Mouse (Mus musculus) intestine, postnatal 0 days (tissue): ENCODE measurements around the gene Gm49337. TPM values are rescaled to one million over a fixed set of nuclear protein-coding genes. Genes with fewer than 3 reads are reported as not detected.

ENCODE experiments used
- ATAC-seq: fragments of 200-750 bp; cut with Nextera tagmentation; 2 replicates; pipeline ENCODE4 v1.8.0; 2017; ENCODE audit warnings: mild to moderate bottlenecking, moderate TSS enrichment, moderate library complexity
- H3K27ac ChIP-seq: fragments of 300-500 bp; sonication (generic); 2 replicates; pipeline ENCODE4 v1.5.1; 2014; ENCODE audit warnings: mild to moderate bottlenecking, low read depth, low read length, moderate library complexity
- H3K27me3 ChIP-seq: fragments of 300-500 bp; sonication (generic); replicated peaks from 2 replicates; pipeline ENCODE4 v1.6.1; 2014; ENCODE audit warnings: low read length, mixed read lengths; ENCODE audit not compliant: control insufficient read depth, insufficient read depth
- H3K36me3 ChIP-seq: fragments of 300-500 bp; sonication (generic); 2 replicates; pipeline ENCODE4 v1.6.1; 2014; ENCODE audit warnings: mild to moderate bottlenecking, moderate library complexity; ENCODE audit not compliant: control insufficient read depth, insufficient read depth
- H3K4me1 ChIP-seq: fragments of 300-500 bp; sonication (generic); replicated peaks from 2 replicates; pipeline ENCODE4 v1.6.1; 2014; ENCODE audit warnings: antibody characterized with exemption, low read length, mixed read lengths; ENCODE audit not compliant: control insufficient read depth, insufficient read depth
- H3K4me2 ChIP-seq: fragments of 300-500 bp; sonication (generic); replicated peaks from 2 replicates; pipeline ENCODE4 v1.6.1; 2014; ENCODE audit warnings: low read depth, mild to moderate bottlenecking, moderate library complexity
- H3K4me3 ChIP-seq: fragments of 300-500 bp; sonication (generic); 2 replicates; pipeline ENCODE4 v1.5.1; 2014; ENCODE audit warnings: low read depth, low read length
- H3K9ac ChIP-seq: fragments of 300-500 bp; sonication (generic); 2 replicates; pipeline ENCODE4 v1.6.1; 2014; ENCODE audit warnings: mild to moderate bottlenecking, low read depth, low read length
- H3K9me3 ChIP-seq: fragments of 300-500 bp; sonication (generic); 2 replicates; pipeline ENCODE4 v1.6.1; 2016; ENCODE audit warnings: mixed run types; ENCODE audit not compliant: control insufficient read depth
- CTCF ChIP-seq: sonication (generic); IDR thresholded peaks from 2 replicates; pipeline ENCODE4 v1.5.1; 2016; ENCODE audit warnings: low read depth, mild to moderate bottlenecking, control low read depth, antibody characterized with exemption, moderate library complexity
- WGBS: fragments of 180-500 bp; shearing (Covaris S2); extraction: QIAGEN DNeasy Blood & Tissue Kit; methylation state at CpG from one replicate; pipeline ENCODE4 v1.1.7; 2014; 5-methylcytosine and 5-hydroxymethylcytosine counted together
- polyA plus RNA-seq: library from polyadenylated mRNA; unstranded; fragments of >200 nt; fragmentation: Nextera tagmentation; extraction: Ambion mirVana; gene quantifications from 2 replicates; pipeline ENCODE4 v1.2.1, GENCODE M21; 2015

Gm49337 gene
- polyA plus RNA-seq, 1 experiment from 2014 or later: not detected

- Histone ChIP-seq H3K4me3 (peak overlapping the region; percentile 55), H3K36me3 (peaks cover 28% of the 10 kb centered on the region), H3K4me2 (peak overlapping the region; percentile 76), H3K9ac (peak overlapping the region; percentile 78), H3K27me3 (no peaks in the 10 kb centered on the region), H3K4me1 (no peaks in the 10 kb centered on the region), H3K27ac (peak overlapping the region; percentile 37; the same call in 1 of the 2 replicates), H3K9me3 (no peaks in the 10 kb centered on the region)
- WGBS: 25% methylated on average over 6 of the region's 6 CpGs
- TF ChIP-seq CTCF: no peak
- ATAC-seq: no peak
Measured at GRCm38 (mm10) chr4:116149812-116150155, 23.4 kb upstream of the Gm49337 start.

DNA sequence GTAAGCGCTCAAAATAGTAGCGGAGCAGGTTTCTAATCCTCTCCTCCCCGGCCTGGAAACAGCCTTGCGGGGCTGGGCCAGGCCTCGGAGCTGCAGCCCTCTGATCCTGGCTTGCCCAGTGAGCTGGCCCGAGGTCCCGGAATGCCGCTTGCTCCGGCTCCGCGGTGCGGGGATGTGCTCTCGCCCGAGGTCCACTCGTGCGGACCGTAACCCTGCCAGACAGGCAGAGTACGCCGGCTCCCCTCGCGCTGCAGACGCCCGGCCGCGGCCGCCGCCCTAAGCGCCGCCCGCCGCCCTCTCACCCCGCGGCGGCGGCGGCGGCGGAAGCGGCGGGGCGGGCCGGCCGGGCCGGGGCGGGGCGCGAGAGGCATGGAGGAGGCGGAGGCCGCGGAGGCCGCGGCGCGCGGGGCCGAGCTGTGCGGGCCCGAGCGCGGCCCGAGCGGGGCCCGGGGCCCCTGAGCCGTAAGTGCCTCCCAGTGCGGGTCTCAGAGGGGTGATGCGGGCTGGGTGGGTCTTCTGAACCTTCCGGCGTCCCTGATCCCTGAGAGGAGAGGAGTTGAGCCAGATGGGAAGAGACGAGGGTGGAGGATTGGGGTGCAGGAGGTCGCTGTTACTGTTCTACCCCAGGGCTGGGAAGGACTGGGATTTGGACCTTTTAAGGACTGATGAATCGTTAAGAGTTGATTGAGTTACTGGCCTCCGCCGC, 22.9 kb upstream of the Gm49337 start:
- H3K4me2 ChIP-seq: peak overlapping the region; percentile 76
- H3K36me3 ChIP-seq: peaks cover 33% of the 10 kb centered on the region
- H3K27me3 ChIP-seq: no peaks in the 10 kb centered on the region
- peak; percentile 88 for ATAC-seq
- no peak for TF ChIP-seq CTCF
- peak overlapping the region; percentile 55 for H3K4me3 ChIP-seq
- under 1% methylated on average over 61 of the region's 73 CpGs for WGBS
- peak overlapping the region; percentile 78 for H3K9ac ChIP-seq
- peak overlapping the region; percentile 37; the same call in 1 of the 2 replicates for H3K27ac ChIP-seq
- no peaks in the 10 kb centered on the region for H3K9me3 ChIP-seq
- H3K4me1 ChIP-seq: no peaks in the 10 kb centered on the region

DNA sequence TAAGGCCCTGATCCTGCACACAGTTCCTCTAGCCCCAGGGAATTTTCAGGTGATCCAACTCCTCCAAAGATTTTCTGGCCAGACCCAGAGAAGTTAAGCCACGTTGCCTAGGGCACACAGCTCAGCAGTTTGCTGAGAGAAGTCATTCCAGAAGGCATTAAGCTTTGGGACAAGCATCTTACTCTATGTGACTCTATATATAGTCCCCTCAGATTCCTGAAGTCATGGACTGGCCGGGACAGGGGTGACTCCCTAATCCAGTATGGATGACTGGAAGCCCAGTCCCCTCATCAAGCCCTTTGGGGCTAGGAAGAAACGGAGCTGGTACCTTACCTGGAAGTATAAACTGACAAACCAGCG, 22.3 kb upstream of the Gm49337 start:
- Histone ChIP-seq H3K4me2 (peak overlapping the region; percentile 76), H3K27me3 (no peaks in the 10 kb centered on the region), H3K4me1 (no peaks in the 10 kb centered on the region), H3K9me3 (no peaks in the 10 kb centered on the region), H3K36me3 (peaks cover 38% of the 10 kb centered on the region), H3K4me3 (peak overlapping the region; percentile 55), H3K27ac (peak overlapping the region; percentile 29; the same call in 1 of the 2 replicates), H3K9ac (peak overlapping the region; percentile 78)
- no peak for TF ChIP-seq CTCF
- peak; percentile 9; the same call in 1 of the 2 replicates for ATAC-seq
- WGBS: 14% methylated on average over 4 of the region's 4 CpGs

DNA sequence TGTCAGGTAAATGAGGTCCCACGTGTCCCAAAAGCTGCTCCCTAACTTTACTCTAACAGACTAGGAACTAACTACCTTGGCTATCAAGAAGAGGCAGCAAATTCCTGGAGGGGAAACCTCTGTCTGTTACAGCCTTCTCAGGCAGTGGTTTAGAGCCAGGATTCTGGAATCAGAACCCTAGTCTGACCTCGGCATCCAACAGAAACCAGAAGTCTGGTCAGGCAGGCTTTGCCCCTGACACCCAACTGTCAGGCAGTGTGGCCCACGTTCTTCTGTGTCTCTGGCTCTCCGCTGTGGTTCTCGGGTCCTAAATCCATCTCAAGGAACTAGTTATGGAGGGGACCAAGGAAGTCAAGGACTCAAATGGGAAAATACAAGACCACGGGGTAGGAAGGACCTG, 21.9 kb upstream of the Gm49337 start, which contains the start of gene Lurap1:
Lurap1 (minus strand) TSS at position 101 of the 400 bp plus-strand sequence.
- TF ChIP-seq CTCF: no peak
- peak within 1 kb of the TSS; percentile 55 for H3K4me3 ChIP-seq
- H3K27ac ChIP-seq: peak within 1 kb of the TSS; percentile 37; the same call in 1 of the 2 replicates
- H3K27me3 ChIP-seq: no peaks in the 10 kb centered on the region
- no peaks in the 10 kb centered on the region for H3K9me3 ChIP-seq
- H3K36me3 ChIP-seq: peaks cover 42% of the 10 kb centered on the region
- peak within 1 kb of the TSS; percentile 78 for H3K9ac ChIP-seq
- H3K4me1 ChIP-seq: no peaks in the 10 kb centered on the region
- ATAC-seq: no peak
- peak within 1 kb of the TSS; percentile 76 for H3K4me2 ChIP-seq
- whole genome bisulfite sequencing: 64% methylated on average over 6 of the region's 6 CpGs

- no peak for TF ChIP-seq CTCF
- Histone ChIP-seq H3K9me3 (no peaks in the 10 kb centered on the region), H3K27me3 (no peaks in the 10 kb centered on the region), H3K27ac (0 out of 2 replicates have a peak overlapping the region, but pooled peaks have one; percentile 4), H3K9ac (no peak overlapping the region), H3K36me3 (peaks cover 49% of the 10 kb centered on the region), H3K4me3 (no peak overlapping the region), H3K4me1 (no peaks in the 10 kb centered on the region), H3K4me2 (no peak overlapping the region)
- no peak for ATAC-seq
- 94% methylated on average over 15 of the region's 15 CpGs for WGBS
Measured at GRCm38 (mm10) chr4:116152702-116153101, 20.5 kb upstream of the Gm49337 start.

DNA sequence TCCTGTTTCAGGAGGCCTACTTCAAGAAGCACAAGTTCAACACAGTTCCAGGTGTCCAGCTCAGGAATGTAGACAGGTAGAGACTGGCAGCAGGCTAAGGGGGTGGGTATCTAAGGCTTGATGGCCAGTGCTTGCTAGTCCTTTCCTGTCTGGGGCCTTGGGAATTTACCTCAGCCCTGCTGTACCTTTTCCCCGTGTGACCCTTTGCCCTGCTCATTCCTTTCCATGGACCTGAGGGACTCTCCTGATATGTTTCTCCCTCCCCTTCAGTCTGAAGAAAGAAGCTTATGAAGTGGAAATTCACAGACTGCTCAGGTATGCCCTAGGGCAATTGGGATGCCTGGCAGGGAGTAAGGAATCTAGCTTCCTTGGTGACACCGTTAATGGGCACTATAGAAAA, 15.3 kb upstream of the Gm49337 start:
- ATAC-seq: no peak
- no peak overlapping the region for H3K4me3 ChIP-seq
- WGBS: 84% methylated on average over 2 of the region's 2 CpGs
- no peak overlapping the region for H3K4me2 ChIP-seq
- H3K27ac ChIP-seq: no peak overlapping the region
- H3K4me1 ChIP-seq: no peaks in the 10 kb centered on the region
- no peak for TF ChIP-seq CTCF
- no peaks in the 10 kb centered on the region for H3K27me3 ChIP-seq
- peaks cover 56% of the 10 kb centered on the region for H3K36me3 ChIP-seq
- H3K9ac ChIP-seq: no peak overlapping the region
- no peaks in the 10 kb centered on the region for H3K9me3 ChIP-seq
